Mouse (Mus musculus) bone marrow, adult 2 months (tissue): ENCODE results near the gene Dock8.

Experiments used
- CTCF ChIP-seq: fragments of 200-500 bp; IDR thresholded peaks from 2 replicates; pipeline ENCODE4 v1.5.1; 2011; ENCODE audit warnings: low read length, control low read depth; ENCODE audit not compliant: control insufficient read depth, insufficient read depth
- POLR2A ChIP-seq: fragments of 200-500 bp; IDR thresholded peaks from 2 replicates; pipeline ENCODE4 v1.6.1; 2011; ENCODE audit warnings: low read depth, mild to moderate bottlenecking, control low read depth, low read length, borderline replicate concordance; ENCODE audit not compliant: control insufficient read depth

GRCm38 (mm10) chr19:24983857-24984498, 15.4 kb upstream of the Dock8 start:
- TF ChIP-seq CTCF (no peak), POLR2A (no peak)
